Mouse (Mus musculus) embryonic facial prominence, embryonic 15.5 days (tissue): ENCODE data around the gene E130218I03Rik. TPM values are rescaled to one million over a fixed set of nuclear protein-coding genes. Genes with fewer than 3 reads are reported as not detected.

Experiments used
- ATAC-seq: fragments of 200-750 bp; cut with Nextera tagmentation; 2 replicates; pipeline ENCODE4 v1.8.0; 2017; ENCODE audit warnings: low read depth, moderate TSS enrichment; ENCODE audit not compliant: insufficient number of reproducible peaks, low FRiP score, low TSS enrichment
- H3K27ac ChIP-seq: fragments of 300-500 bp; sonication (generic); replicated peaks from 2 replicates; pipeline ENCODE4 v1.5.1; 2015; ENCODE audit warnings: mild to moderate bottlenecking, inconsistent platforms
- H3K27me3 ChIP-seq: fragments of 300-500 bp; sonication (generic); 2 replicates; pipeline ENCODE4 v1.6.1; 2015; ENCODE audit warnings: inconsistent platforms
- H3K36me3 ChIP-seq: fragments of 300-500 bp; sonication (generic); 2 replicates; pipeline ENCODE4 v1.6.1; 2015; ENCODE audit warnings: mild to moderate bottlenecking, inconsistent platforms
- H3K4me1 ChIP-seq: fragments of 300-500 bp; sonication (generic); 2 replicates; pipeline ENCODE4 v1.6.1; 2015; ENCODE audit warnings: inconsistent platforms
- H3K4me2 ChIP-seq: fragments of 300-500 bp; sonication (generic); replicated peaks from 2 replicates; pipeline ENCODE4 v1.6.1; 2015; ENCODE audit warnings: mild to moderate bottlenecking, inconsistent platforms
- H3K4me3 ChIP-seq: fragments of 300-500 bp; sonication (generic); replicated peaks from 2 replicates; pipeline ENCODE4 v1.5.1; 2015; ENCODE audit warnings: mild to moderate bottlenecking, inconsistent platforms
- H3K9ac ChIP-seq: fragments of 300-500 bp; sonication (generic); 2 replicates; pipeline ENCODE4 v1.6.1; 2015; ENCODE audit warnings: inconsistent platforms
- H3K9me3 ChIP-seq: fragments of 300-500 bp; sonication (generic); replicated peaks from 2 replicates; pipeline ENCODE4 v1.6.1; 2016; ENCODE audit warnings: inconsistent platforms
- WGBS: fragments of 180-500 bp; shearing (Covaris S2); methylation state at CpG from one replicate; pipeline ENCODE4 v1.1.7; 2015; 5-methylcytosine and 5-hydroxymethylcytosine counted together
- polyA plus RNA-seq: library from polyadenylated mRNA; unstranded; fragments of >200 nt; fragmentation: Nextera tagmentation; extraction: Ambion mirVana; gene quantifications from 2 replicates; pipeline ENCODE4 v1.2.1, GENCODE M21; 2015

The E130218I03Rik gene
- polyA plus RNA-seq, 1 experiment from 2014 or later, result 0.33 TPM

DNA sequence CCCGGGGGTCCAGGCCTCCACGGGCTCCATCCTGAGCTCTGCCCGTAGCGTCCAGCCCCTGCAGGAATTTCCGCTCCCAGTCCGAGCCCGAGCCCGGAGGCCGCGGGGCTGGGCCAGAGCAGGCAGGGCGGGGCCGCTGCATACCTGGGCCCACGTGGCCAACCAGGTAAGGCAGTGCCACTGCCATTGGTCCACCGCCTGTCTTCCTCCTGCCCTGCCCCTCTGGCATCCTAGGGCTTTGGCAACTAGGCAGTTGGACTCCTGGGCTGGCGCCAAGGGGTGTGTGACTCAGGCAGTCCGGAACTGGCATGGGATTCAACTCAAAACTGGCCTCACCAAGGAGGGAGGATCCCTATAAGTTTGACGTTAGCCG, 5.2 kb upstream of the E130218I03Rik start, which contains the start of gene Cnksr1:
Cnksr1 (minus strand) TSS at position 121 of the 373 bp plus-strand sequence.
- Histone ChIP-seq H3K36me3 (no peaks in the 10 kb centered on the region), H3K27ac (peak within 1 kb of the TSS; percentile 29; the same call in 1 of the 2 replicates), H3K9me3 (no peaks in the 10 kb centered on the region), H3K4me1 (peaks cover 14% of the 10 kb centered on the region), H3K4me3 (peak within 1 kb of the TSS; percentile 38), H3K9ac (0 out of 2 replicates have a peak within 1 kb of the TSS, but pooled peaks have one; percentile 13), H3K27me3 (peaks cover 14% of the 10 kb centered on the region), H3K4me2 (peak within 1 kb of the TSS; percentile 53)
- 2% methylated on average over 18 of the region's 18 CpGs for WGBS
- ATAC-seq, result peak; percentile 72

DNA sequence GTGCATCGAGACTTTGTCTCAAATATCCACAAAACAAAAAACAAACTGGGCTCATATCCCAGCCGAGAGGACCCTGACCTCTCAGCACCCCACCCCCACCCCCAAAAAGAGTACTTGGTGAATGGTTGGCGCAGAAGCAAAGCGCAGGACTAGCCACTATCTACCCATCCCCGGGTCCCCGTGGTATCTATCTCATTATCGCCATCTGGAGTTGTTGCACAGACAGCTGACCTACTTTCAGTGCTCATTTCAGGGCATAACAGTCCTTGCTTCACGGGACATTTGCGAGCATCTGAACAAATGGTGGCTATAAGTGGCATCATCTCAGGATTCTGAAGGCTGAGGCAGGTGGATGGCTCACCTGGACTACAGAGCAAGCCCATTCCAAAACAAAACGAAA, 4.8 kb upstream of the E130218I03Rik start:
- Histone ChIP-seq H3K27me3 (peaks cover 14% of the 10 kb centered on the region), H3K9ac (no peak overlapping the region), H3K36me3 (no peaks in the 10 kb centered on the region), H3K4me1 (peaks cover 14% of the 10 kb centered on the region), H3K4me2 (peak overlapping the region; percentile 53), H3K9me3 (no peaks in the 10 kb centered on the region), H3K4me3 (peak overlapping the region; percentile 38), H3K27ac (no peak overlapping the region)
- ATAC-seq, result no peak
- 13% methylated on average over 10 of the region's 10 CpGs for WGBS

DNA sequence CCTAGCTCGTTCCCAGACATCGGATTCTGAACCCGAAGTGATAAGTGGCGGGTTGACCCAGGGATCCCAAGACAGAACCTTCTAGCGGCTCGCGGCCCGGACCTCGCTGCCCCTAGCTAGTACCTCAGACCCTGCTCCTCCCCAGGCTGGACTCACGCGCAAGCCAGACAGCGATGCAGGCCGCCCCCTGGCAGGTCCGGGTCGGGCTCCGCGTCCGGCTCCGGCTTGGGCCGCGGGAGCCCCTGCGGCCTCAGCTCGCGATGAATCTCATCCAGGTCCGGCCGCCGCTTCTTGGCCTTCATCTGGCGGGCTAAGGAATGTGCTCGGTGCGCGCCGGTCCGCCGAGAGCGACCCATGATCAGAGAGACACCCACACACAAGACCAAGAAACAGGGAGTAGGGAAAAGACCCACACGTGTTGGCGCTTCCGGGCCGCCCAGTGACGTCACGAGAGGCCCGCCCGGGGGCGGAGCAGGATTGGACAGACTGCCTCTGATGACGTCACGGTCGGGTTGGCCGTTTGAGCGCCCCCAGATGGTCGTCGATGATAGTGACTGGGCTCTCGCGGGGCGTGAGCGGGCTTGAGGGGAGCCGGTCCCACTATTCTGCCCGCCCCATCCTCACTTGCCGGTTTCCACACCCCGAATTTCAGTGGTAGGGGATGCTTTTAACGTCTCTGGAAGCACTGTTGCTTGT, 1.8 kb downstream of the E130218I03Rik start, which contains the start of gene Zfp593:
Zfp593 (minus strand) TSS at position 445 of the 696 bp plus-strand sequence.
- H3K4me3 ChIP-seq, result peak within 1 kb of the TSS; percentile 82
- H3K36me3 ChIP-seq, result no peaks in the 10 kb centered on the region
- H3K9me3 ChIP-seq, result no peaks in the 10 kb centered on the region
- H3K4me1 ChIP-seq, result peaks cover 26% of the 10 kb centered on the region
- no peak within 1 kb of the TSS for H3K27ac ChIP-seq
- WGBS, result under 1% methylated on average over 60 of the region's 60 CpGs
- peaks cover 37% of the 10 kb centered on the region for H3K27me3 ChIP-seq
- H3K9ac ChIP-seq, result peak within 1 kb of the TSS; percentile 73
- peak within 1 kb of the TSS; percentile 88 for H3K4me2 ChIP-seq
- peak; percentile 79; the same call in 1 of the 2 replicates for ATAC-seq

DNA sequence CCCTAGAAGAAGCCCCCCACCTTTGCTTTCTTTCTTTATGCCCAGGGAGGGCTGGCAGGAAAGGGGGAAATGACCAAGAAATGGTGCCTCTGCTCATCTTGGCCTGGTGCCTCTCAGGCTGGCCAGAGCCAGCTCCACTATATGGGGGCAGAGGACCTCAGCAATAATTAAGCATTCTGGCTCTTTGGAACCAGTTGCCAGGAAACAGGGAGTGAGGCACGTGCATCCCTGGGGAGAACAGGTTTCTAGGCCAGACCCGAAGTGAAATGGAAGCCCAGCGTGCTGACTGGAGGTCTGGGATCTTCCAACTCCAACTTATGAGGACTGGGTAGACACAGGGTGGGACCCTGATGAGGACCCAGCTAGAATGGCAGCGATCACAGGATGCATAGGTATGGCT, 2.8 kb downstream of the E130218I03Rik start:
- H3K27ac ChIP-seq, result no peak overlapping the region
- H3K4me3 ChIP-seq, result no peak overlapping the region
- H3K36me3 ChIP-seq, result no peaks in the 10 kb centered on the region
- no peak for ATAC-seq
- 42% methylated on average over 4 of the region's 4 CpGs for WGBS
- H3K9me3 ChIP-seq, result no peaks in the 10 kb centered on the region
- H3K4me2 ChIP-seq, result peak overlapping the region; percentile 88; the same call in 1 of the 2 replicates
- H3K27me3 ChIP-seq, result peaks cover 47% of the 10 kb centered on the region
- peaks cover 36% of the 10 kb centered on the region for H3K4me1 ChIP-seq
- no peak overlapping the region for H3K9ac ChIP-seq

DNA sequence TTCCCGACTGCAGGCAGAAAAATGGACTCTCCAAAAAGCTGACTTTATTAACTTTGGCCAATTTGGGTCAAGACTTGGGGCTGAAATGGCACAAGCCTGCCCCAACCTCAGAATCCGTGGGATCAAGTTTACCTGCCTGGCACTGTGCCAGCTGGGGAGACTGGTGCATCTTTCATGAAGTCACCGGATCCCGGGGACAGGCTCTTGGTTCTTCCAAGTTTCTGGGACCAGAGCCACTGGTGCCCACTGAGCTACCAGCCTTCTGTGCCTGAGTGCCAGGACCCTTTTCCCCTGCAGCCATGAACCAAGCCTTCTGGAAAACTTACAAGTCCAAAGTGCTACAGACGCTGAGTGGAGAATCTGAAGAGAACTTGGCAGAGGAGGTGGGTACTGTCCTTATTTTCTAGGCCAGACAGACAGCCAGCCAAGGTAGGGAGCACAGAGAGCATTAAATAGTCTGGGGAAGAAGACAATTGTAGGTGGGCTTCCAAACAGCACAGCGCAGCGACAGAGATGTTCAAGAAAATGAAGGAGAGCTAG, 3.3 kb downstream of the E130218I03Rik start, which contains the start of gene Gm30191:
Gm30191 (plus strand) TSS at position 217 of the 540 bp plus-strand sequence.
- Histone ChIP-seq H3K9ac (no peak within 1 kb of the TSS; the same call in 1 of the 2 replicates), H3K36me3 (no peaks in the 10 kb centered on the region), H3K27ac (no peak within 1 kb of the TSS), H3K4me2 (peak within 1 kb of the TSS; percentile 88), H3K27me3 (peaks cover 52% of the 10 kb centered on the region), H3K4me1 (peaks cover 41% of the 10 kb centered on the region), H3K4me3 (peak within 1 kb of the TSS; percentile 82), H3K9me3 (no peaks in the 10 kb centered on the region)
- 64% methylated on average over 7 of the region's 7 CpGs for WGBS
- ATAC-seq, result no peak

DNA sequence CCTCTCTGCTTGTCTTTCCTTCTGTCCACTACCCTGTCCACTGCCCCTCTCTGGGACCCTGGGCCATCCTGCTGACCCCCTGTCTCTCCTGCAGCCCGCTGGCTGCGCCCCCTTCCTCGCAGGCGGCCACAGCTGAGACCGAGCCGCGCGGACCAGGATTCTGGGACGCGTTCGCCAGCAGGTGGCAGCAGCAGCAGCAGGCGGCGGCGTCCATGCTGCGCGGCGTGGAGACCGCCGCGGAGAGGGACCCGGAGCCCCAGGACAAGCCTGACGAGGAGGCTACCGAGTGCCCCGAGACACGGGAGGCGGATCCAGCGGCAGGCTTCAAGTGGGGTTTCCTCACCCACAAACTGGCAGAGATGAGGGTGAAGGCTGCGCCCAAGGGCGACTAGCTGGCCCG, 6.2 kb downstream of the E130218I03Rik start:
- ATAC-seq, result peak; percentile 58; the same call in 1 of the 2 replicates
- Histone ChIP-seq H3K4me1 (peaks cover 54% of the 10 kb centered on the region), H3K27me3 (peaks cover 81% of the 10 kb centered on the region), H3K36me3 (no peaks in the 10 kb centered on the region), H3K4me3 (peak overlapping the region; percentile 48), H3K4me2 (peak overlapping the region; percentile 90), H3K9ac (no peak overlapping the region), H3K27ac (no peak overlapping the region), H3K9me3 (no peaks in the 10 kb centered on the region)
- WGBS, result 2% methylated on average over 30 of the region's 30 CpGs

DNA sequence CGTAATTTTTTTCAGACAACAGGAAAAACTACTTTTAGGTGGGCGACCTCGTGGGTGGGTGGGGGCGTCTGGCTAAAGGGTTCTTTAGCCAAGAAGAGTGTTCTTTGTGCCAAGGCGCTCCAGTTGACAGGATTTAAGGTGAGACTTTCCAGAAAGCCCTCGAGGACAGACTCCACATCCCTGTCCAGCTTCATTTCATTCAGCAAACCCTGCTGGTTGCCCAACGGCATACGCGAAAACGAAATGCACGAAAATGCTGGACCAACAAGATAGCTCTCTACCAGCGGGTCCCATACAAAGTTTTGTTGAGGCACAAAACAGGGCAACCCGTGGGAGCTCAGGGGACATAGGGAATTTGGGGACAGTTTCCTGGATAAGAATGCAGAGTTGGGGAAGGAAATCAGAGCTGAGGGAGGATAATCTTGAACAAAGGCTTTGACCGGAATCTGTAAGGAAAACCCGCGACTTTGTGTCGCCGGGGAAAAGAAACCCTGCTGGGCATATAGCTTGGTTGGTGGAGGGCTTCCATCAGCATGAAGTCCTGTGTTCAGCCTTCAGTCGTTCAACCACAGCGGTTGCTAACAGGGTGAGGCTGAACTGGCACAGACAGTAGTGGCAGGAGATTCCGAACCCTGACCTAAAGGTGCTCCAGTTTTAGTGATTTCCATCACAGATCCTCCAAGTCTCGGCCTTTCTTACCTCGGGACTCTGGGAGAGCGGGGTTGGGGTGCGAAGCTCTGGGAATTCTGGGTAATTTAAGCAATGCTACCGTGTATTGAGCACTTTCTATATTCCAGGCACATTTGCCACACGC, 6.9 kb downstream of the E130218I03Rik start:
- no peaks in the 10 kb centered on the region for H3K9me3 ChIP-seq
- no peak overlapping the region for H3K27ac ChIP-seq
- H3K27me3 ChIP-seq, result peaks cover 87% of the 10 kb centered on the region
- H3K36me3 ChIP-seq, result no peaks in the 10 kb centered on the region
- 6% methylated on average over 27 of the region's 27 CpGs for WGBS
- peak overlapping the region; percentile 48 for H3K4me3 ChIP-seq
- no peak overlapping the region for H3K9ac ChIP-seq
- H3K4me2 ChIP-seq, result peak overlapping the region; percentile 90
- no peak for ATAC-seq
- peaks cover 53% of the 10 kb centered on the region for H3K4me1 ChIP-seq

DNA sequence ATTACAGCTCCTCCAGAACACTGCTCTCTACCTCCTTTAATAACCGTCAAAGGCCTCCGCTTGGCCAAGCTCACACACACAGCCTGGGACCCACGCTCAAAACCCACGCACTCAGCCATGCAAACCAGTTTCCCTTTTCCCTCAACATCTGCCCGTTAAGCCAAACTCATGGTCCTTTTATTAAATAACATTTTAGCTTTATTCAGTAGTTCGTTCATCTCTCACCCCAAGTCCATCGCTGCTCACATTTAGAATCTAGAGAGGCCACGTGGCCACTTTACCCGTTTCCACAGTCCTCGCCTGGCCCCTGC, 7.4 kb downstream of the E130218I03Rik start:
- Histone ChIP-seq H3K9me3 (no peaks in the 10 kb centered on the region), H3K9ac (peak overlapping the region; percentile 27), H3K4me3 (peak overlapping the region; percentile 48), H3K4me1 (peaks cover 49% of the 10 kb centered on the region), H3K4me2 (peak overlapping the region; percentile 90), H3K36me3 (no peaks in the 10 kb centered on the region), H3K27ac (no peak overlapping the region), H3K27me3 (peaks cover 93% of the 10 kb centered on the region)
- 13% methylated on average over 10 of the region's 10 CpGs for WGBS
- ATAC-seq, result no peak

DNA sequence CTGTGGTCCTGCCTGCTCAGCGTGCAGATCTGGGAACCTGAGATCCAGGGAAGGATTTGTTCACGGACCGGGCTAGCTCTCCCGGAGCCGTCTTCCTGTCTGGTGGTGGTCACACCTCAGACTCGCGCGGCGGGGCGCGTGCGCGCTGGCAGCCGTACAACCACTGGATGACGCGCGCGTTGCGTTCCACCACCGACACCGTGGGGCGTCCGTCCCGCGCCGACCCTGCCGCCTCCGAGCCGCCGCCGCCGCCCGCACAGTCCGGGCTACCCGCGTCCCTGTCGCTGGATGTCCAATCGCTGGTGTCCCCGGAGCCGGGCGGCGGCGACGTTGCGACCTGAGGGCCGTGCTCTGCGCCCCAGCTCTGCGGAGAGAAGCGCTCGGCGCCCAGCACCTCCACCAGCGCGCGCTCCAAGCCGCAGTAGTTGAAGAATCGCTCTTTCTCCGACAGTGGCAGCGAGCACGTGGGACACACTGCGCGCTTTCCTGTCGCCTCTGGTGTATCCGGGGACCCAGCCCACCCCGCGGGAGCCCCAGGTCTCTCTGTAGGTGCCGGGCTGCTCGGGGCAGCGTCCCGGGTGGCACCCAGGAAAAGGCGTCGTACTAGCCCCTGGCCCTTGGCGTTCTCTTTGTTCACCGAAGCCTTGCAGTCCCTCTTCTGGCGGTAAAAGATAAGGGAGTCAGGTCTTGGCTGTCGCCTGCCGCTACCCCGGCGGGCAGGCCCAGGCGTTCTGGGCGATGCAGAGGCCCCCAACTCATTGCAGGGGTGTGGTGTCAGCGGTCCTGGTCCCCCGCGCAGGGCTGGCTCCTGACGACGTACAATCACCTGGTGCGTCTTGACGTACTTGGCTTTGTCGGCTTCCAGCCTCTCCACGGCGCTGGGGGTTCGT, 8.0 kb downstream of the E130218I03Rik start:
- Histone ChIP-seq H3K36me3 (no peaks in the 10 kb centered on the region), H3K9ac (peak overlapping the region; percentile 27), H3K4me2 (peak overlapping the region; percentile 90), H3K4me1 (peaks cover 53% of the 10 kb centered on the region), H3K4me3 (peak overlapping the region; percentile 48), H3K27me3 (peaks cover 97% of the 10 kb centered on the region), H3K27ac (no peak overlapping the region), H3K9me3 (no peaks in the 10 kb centered on the region)
- no peak for ATAC-seq
- under 1% methylated on average over 91 of the region's 91 CpGs for WGBS

DNA sequence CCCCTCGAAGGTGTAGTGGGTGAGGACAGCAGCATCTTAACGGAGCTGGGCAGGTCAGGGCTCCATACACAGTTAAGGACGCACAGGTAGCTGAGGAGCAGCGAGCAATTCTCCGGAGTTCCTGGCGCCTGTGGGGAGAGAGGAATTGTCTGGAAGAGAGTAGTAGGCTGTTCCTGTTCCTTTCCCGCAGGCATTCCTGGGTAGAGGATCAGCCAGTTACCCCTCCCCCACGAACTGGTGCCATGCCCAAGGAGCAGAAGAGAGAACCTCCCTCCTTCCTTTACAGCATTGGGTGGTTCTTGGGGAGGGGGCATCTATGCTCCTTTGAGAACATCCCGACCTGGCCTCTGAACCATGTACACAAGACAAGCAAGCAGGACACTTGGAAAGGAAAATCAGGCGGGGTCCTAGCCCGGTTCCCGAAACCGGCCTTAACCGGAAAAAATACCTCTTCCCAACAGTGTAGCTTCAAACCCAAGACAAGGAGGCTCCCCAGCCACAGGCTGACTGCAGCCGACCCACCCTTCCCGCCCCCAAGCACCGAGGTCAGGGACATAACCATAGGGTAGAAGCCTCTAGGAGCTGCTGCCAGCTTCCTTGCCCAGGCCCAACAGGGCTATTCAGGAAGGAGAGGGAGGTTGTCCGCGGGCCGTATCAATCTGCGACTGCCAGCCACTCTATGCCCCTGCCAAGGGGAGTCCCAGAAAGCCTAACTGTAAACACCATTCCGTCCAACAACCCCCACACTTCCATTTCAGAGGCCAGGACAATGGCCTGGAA, 8.9 kb downstream of the E130218I03Rik start:
- no peak for ATAC-seq
- peaks cover 90% of the 10 kb centered on the region for H3K27me3 ChIP-seq
- 14% methylated on average over 22 of the region's 22 CpGs for WGBS

More for the DNA sequence above, 8.9 kb downstream of the E130218I03Rik start:
- no peaks in the 10 kb centered on the region for H3K36me3 ChIP-seq
- peak overlapping the region; percentile 90 for H3K4me2 ChIP-seq
- H3K4me3 ChIP-seq, result peak overlapping the region; percentile 48
- H3K4me1 ChIP-seq, result peaks cover 60% of the 10 kb centered on the region
- H3K9ac ChIP-seq, result no peak overlapping the region
- H3K9me3 ChIP-seq, result no peaks in the 10 kb centered on the region
- no peak overlapping the region for H3K27ac ChIP-seq
